Mouse (Mus musculus) liver (tissue): ENCODE data around the gene Gm14214.

Experiments
- DNase-seq: peaks from one replicate; pipeline ENCODE4 v3.0.0-alpha.2; 2020; ENCODE audit warnings: mixed read lengths

Gm14214 gene

DNA sequence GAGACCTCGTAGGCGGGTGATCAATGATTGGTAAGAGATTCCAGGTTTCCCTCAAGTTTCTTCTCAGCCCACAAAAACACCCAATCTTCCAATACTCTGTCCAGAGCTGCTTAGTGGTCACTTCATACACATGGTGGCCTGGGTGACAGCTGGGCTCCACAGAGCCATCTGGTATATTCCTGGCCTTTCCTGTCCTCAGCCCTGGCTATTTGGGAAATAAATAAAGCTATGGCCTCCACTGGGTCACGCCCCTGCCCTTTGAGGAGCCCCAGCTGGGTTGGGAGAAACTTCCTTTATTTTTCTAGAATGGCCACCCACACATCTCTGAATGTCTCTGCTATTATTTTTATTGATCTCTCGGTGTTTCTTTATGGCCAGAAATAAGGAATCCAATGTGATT is 46.4 kb downstream of the Gm14214 start:
- DNase-seq: no peak

- DNase-seq: no peak
These were observed 49.5 kb downstream of the Gm14214 start for GRCm38 (mm10) chr2:154720315-154720714.
